Mouse (Mus musculus) liver, adult 2 months (tissue): ENCODE measurements at regions not wholly inside any gene's neighbourhood (a gene's known extent, or its start where the extent isn't known, plus 50 kb on each side); places are given as distances from the start of the nearest gene placed in this dataset.

Source experiments
- CTCF ChIP-seq: fragments of 200-500 bp; IDR thresholded peaks from 2 replicates; pipeline ENCODE4 v1.5.1; 2011; ENCODE audit warnings: low read depth, low read length, control low read depth
- POLR2A ChIP-seq: fragments of 200-500 bp; IDR thresholded peaks from 2 replicates; pipeline ENCODE4 v1.6.1; 2011; ENCODE audit warnings: low read length, control low read depth; ENCODE audit not compliant: insufficient read depth; ENCODE audit errors: extremely low read depth

- no peak for TF ChIP-seq CTCF
- TF ChIP-seq POLR2A = no peak
Observed at GRCm38 (mm10) chr14:17433346-17433745, 226.7 kb upstream of the Thrb start.
